Mouse (Mus musculus) bone marrow macrophage, adult 2 months (primary cell): Measurements from ENCODE around the gene BC037034.

Experiments used
- CTCF ChIP-seq: IDR thresholded peaks from 2 replicates; pipeline ENCODE4 v1.5.1; 2012; ENCODE audit warnings: low read depth, mild to moderate bottlenecking, low read length, moderate library complexity
- POLR2A ChIP-seq: IDR thresholded peaks from 2 replicates; pipeline ENCODE4 v1.6.1; 2012; ENCODE audit warnings: mild to moderate bottlenecking, low read depth, low read length, borderline replicate concordance

- TF ChIP-seq CTCF, result no peak
- TF ChIP-seq POLR2A, result no peak
These were observed 19.7 kb upstream of the BC037034 start for GRCm38 (mm10) chr5:138283540-138283939.
